Mouse (Mus musculus) thymus, postnatal 4 days (tissue): ENCODE results near the gene Smim4.

Experiments
- DNase-seq: peaks from one replicate; pipeline ENCODE4 v3.0.0; 2021

The Smim4 gene

DNA sequence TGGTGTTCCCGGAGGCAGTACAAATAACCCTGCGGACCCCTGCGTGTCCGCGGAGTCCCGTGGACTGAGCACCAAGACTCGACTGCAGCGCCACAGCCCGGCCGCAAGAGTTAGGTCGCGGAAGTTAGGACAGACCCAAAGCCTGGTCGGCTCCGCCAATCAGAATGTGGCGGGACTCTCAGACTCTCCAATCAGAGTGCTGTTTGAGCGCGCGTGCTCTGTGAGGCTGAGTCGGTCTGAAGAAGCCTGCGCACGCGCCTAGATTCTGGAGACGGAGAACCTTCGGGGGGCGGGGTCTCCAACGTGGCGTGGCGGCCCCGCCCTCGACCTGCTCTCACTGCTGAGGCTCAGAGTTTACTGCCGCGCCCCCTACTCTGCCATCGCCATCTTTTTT is at the start of gene Smim4:
TSS of gene Smim4 (minus strand) at position 131 of the 394 bp plus-strand sequence.
- DNase-seq = peak; percentile 99

DNA sequence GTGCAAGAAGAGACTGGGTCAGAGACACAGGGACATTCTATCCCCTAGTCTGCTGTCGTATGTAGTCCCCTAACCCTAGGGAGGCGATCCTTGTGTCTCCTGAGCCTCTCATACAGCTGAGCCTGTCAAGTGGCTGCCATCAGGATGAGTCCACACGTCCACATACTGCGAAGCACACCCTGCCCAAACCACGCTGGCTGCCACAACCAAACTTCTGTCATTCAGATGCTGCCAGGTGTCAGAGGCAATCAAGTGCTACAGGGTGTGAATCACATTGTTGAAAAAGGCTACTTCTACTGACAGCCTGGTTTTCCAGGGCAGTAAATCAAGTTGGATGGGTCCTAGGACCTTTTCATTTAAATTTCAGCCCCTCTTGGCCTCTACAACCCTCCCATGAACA is 49.0 kb upstream of the Smim4 start:
- no peak for DNase-seq

DNA sequence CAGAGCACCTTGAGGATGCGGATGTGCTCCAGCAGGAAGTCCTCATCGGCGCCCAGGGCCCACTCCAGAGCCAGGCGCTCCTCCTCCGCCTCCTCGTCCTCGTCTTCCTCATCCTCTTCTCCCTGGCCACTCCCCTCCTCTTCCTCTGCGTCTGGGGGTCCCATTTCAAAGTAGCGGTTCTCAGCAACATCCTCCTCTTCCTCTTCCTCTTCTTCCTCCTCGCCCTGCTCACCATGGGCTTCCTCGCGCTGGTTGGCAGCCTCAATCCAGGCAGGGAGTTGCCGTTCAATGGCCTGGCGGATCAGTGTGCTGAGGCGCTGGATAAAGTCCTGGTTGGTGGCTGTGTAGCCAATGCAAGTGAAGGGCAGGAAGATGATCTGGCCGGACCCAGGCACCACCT is 48.5 kb upstream of the Smim4 start:
- DNase-seq = no peak

DNA sequence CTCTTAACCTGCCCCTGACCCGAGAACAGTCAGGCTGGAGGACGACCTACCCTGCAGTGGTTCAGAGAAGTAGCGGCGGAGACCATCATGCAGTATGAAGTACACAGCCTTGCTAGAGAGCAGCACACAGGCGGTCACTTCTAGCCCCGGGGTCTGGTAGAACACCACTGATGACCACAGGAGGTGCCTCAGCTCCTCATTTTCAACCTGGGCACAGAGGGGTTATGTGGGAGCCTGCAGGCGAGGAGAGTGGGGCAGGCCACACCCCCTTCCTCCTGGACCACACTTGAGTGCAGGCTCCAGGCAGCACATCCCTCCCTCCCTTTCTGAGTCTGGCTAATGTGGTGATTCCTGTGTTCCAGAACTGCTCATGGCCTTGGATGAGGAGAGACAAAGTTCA is 44.8 kb upstream of the Smim4 start:
- no peak for DNase-seq

DNA sequence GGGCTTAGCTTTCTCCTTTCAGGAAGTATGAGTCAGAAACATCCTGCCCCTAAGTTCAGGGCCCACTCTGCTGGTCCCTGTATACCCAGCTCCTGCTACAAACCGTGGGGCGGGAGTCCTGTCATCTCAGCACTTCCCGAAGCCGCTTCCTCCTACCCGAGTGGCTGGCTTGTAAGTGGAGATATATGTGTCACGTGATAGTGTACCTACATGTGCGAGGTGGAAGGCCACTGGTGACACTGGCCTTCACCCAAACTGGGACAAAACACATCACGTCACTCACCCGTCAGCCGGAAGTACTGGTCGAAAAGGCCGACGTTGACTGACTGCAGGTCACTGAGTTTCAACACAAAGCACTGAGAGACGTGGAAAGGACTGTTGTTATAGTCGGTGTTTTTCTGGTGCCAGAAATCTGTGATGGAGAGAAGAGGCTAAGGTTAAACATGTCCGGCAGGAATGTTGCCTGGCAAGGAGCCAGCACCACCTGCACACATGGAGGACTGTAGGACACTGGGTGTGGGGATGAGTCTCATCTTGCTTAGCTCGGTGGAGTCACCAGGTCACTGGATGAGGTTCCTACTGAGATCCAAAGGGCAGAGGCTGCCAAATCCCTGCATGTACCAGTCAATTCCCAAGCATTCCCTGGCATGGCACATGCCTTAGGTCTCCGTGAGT is 44.2 kb upstream of the Smim4 start:
- no peak for DNase-seq

DNA sequence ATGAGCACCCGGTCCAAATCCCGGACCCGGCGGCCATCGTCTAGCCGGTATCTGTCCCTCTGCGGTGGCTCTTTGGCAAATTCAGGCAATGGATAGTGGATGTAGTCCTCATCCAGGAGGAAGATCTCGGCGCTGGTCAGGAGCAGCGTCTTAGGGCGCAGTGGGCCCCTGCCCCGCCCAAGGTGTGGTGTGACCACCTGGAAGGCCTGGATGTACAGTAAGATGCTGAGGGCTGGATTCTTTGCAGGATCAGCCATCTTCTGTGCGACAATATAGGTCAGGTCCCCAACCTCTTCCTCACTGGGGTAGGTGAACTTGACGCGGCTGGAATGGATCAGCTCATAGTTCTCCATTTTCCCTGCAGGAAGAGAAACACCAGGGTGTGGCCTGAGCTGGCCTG is 43.1 kb upstream of the Smim4 start:
- DNase-seq = no peak

DNA sequence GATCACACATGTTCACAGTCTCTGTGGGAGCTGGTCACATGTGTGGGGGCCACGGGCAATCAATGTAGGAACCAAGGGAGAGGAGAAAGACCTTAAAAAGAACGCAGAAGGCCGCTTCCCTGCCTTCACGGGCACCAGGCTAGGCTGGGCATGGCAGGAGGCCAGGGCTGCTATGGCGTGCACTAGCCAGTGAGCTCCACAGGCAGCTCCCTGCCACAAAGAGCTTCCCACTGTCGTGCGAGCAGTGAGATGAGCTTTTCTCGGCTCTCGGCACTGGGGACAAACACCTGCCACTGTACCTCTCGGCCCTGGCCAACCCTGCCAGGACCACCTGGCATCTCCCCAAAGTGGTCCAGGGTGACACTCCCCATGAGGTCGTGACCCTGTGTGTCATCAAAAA is 42.6 kb upstream of the Smim4 start:
- no peak for DNase-seq

DNA sequence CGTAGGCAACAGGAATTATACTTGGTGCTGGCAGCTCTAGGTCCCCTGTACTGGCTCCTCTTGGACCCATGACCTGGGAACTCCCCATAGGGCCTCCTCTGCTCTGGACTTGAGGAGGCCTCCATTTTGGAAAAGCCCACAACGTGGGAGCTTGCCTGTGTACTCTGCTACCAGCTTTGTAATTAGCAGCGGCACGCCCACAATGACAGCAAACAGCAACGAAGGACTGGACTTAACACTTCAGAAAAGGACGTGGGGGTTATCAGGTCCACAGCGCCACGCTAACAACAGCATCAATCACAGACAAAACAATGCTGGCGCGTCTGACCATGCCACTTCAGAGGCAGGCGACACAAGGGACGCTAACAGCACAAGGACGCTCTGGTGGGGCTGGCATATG is 42.2 kb upstream of the Smim4 start:
- no peak for DNase-seq

DNA sequence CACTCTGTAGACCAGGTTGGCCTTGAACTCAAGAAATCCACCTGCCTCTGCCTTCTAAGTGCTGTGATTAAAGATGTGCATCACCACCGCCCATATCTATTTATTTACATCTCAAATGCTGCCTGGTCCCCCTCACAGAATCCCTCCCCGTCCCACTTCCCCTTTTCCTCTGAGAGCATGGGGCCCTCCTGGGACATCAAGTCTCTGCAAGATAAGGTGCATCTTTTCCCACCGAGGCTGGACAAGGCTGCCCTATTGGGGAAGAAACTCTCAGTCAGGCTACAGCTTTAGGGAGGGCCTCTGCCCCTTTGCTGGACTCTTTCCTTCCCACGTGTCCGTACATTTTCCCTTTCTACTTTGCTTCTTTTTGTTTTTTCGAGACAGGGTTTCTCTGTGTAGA is 40.8 kb upstream of the Smim4 start:
- no peak for DNase-seq

DNA sequence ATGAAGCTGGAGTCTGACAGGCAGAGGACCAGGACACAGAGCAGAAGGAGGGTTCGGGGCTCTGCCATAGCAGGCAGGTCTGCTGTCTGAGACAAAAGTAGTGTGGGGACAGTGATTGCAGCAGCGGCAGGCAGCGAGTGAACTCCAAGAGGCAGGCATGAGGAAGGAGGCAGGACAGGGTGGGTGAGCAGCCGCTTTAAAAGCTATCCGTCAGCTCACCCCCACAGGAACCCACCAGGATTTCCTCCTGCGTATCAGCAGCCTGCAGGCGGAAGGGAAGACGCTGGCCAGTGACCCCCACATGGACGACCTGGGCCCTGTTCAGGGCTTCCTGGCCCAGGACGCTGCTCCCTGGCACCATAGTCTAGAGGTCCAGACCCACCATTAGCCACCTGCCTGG is 39.7 kb upstream of the Smim4 start, which contains the start of gene Stab1:
TSS of gene Stab1 (minus strand) at position 217 of the 400 bp plus-strand sequence.
- no peak for DNase-seq

DNA sequence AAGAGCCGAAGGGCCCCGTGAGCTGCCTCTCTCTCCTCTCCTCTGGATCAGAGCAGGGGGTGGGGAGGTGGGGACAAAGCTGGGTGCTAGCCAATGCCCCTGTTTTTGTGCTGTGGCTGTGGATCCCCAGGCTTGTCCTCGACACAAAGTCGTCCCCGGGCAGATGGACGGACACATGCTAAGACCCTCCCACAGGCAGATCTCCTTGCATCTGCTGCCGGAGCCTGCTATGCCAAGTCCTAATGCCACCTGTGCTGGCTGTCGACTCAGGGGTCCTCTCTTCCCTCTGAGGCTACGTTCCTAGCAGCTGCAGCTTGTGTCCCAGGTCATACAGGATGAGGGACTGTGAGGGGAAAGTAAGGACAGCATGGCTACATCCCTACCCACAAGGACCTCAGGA is 38.1 kb upstream of the Smim4 start:
- DNase-seq = no peak

DNA sequence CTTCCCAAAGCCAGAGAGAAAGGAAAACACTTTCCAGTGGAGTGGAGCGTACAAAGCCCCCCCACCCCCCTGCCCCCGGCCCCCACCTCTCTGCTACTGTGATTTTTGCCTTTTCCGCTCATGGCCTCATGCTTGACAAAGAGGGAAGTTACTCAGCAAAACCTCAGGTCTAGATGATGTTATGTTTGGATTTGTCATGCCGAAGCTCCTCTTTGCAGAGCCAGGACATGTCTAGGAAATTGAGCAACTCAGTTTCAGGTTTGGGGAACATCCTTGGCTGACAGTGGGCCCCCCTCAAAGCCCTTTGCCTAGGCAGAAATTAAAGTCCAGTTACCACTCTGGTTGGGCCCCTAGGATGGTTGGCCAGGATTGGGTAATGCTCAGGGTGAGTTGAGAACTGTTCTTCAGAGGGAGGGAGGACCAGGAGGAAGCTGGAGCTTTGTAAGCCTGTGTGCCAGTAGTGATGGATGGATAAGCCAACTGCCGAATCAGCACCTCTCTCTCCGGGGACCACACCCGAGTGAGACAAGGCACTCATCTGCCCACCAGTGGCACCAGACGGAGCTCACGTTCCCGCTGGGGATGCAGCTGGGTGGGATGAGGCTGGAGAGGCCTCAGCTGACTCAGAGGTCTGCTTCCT is 37.4 kb upstream of the Smim4 start:
- no peak for DNase-seq

DNA sequence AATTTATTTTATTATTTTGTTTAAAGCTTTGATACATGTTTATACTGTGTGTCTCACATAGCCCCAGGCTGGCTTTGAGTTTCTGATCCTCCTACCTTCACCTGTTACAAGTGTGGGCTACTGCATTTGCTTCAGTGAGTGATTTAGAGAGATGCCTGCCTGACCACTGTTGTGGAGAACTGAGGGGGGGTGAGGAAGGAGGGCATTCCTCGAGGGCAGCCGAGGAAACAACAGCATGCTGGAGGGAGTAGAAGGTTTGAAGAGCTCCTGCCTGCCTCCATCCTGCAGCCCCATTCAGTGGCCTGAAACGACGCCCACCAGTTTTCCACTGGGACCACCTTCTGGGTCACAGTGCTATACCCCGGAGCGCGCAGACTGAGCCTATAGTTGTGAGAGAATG is 36.7 kb upstream of the Smim4 start:
- no peak for DNase-seq

DNA sequence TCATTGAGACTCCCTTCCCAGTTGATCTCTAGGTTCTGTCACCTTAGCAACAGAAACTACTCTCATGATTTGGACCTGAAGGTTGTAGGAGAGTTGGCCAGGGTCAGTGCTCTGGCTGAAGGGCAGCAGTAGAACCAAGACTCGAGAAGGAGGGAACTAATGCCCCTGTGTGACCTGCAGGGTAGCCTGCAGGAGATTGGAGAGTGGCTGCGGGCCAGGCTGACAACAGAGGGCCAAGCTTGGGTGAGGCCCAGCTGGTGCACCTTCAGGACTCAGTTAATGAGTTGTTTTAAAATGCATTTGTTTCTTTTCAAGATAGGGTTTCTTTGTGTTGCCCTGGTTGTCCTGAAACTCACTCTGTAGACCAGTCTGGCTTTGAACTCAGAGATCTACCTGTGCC is 36.3 kb upstream of the Smim4 start:
- DNase-seq = no peak

DNA sequence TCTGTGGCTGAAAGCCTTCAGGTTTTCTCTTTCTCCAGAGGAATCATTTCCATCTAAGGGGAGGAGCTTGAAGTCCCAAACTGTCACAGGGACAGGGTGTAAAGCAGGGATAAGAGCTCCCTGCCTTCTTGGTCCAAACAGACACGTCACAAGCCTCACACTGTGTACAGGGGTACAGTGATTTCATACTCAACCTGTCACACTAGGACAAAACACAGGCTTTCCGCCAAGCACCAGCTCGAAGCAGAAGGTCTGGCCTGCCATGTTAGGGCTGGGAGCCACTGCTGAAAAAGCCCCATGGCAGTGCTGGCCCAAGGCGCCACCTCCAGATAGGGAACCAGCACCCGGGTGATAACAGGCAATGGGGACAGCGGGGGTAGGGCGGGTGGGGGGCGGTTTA is 35.3 kb upstream of the Smim4 start:
- no peak for DNase-seq

DNA sequence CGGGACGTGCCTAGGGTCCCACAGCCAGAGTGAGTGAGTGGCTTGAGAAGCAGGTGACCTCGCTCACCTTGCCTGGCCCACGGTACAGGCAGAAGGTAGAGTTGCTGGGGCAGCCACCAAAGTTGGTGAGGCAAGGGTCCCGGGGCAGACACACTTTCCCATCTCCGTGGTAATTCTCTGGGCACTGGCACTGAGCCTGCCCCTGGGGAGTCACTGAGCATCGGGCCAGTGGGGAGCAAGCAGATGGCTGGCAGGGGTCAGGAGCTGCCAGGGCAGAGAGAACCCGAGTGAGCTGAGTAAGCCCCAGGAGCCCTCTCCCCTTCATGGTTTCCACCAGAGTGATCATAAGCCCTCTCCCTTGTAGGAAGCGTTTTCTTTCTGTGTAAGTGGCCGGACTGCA is 32.9 kb upstream of the Smim4 start:
- DNase-seq = no peak

DNA sequence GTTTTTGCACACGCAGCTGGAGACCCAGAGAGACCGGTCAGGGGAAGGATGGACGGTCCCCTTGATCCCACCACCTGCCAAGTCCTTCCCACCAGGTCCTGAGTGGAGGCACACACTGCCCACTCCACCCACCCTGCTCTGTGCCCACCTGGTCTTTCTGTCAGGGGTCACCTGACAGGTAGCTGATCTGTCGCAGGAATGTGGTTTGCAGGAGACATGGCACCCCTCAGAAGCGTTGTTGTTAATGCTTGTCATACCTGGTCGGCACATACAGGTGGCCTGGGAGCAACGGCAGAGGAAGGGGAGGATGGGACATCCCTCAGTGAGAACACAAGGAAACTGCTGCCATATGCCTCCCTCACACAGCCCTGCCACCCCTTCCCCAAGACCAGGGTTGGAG is 32.4 kb upstream of the Smim4 start:
- DNase-seq = no peak

DNA sequence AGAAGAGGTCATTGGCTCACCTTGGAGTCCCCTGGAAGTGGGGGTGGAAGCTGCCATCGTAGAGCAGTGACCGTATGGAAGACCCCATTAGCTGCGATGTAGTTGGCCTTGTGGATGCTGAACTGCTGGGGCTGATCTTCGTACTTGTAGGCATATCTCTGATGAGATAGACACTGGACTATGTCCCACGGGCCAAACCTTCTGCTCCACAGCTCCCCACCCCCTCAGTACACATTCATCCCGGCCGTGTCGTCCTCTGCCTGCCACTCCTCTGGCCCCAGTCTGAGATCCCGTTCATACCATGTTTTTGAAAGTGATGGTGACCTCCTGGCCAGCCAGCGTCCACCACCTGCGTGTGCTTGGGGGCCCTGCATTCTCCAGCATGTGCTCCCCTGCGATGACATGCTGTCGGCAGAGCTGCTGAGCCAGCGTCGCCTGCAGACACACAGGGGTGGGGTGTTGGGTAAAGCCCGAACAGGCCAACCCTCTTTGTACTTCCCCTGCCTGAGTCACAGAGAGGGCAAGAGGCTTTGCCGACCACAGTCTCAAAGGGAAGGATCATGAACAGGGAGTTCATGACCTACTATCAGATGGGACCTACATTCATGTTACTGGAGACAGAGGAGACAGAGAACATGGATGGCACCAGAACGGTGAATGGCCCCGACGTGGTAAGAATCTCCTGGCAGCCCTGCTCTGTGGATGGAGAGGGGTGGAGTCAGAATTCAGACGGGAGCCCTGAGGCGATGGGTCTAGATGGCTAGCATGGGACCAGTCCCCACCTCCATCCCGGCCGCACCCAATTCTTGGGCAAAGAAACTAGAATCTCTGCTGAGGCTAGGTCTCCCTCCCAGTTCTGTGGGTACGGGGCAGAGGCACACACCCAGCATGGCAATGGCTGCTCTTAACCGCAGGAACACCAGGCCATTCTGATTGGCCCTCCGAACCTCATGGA is 31.7 kb upstream of the Smim4 start:
- no peak for DNase-seq

DNA sequence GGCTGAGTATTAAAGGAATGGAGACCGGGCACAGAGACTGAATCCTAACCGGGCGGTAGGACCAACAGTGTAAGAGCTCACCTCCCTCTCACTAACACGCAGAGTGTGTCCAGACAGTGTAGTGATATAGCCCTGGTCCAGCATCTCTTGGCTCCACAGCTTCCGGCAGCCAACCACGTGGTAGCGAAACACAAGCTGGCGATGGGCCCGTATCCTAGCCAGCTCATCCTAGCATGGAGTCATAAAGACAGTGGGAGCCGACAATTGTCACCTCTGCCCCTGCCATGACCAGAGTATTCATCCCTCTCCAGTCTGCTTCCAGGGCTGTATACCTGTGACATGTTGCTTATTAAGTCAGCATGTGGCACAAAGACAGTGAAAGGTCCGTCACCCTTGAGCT is 16.9 kb upstream of the Smim4 start:
- no peak for DNase-seq

DNA sequence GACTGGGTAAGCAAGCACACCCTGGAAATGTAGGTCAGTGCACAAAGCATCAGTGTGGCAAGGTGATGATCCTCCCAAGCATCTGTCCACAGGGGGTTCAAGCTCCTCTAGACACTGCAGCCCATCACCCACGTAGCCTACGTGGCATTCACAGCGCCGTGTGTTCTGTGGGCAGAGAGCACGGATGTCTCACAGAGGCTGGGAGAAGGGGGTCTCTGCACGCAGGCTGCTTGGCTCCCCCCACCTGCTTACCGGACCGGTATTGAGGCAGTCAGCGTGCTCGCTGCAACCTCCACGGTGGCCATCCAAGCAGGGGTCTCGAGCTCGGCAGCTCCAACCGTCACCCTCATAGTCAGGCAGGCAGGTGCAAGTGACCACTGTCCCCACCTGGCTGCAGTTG is 12.3 kb upstream of the Smim4 start:
- no peak for DNase-seq

DNA sequence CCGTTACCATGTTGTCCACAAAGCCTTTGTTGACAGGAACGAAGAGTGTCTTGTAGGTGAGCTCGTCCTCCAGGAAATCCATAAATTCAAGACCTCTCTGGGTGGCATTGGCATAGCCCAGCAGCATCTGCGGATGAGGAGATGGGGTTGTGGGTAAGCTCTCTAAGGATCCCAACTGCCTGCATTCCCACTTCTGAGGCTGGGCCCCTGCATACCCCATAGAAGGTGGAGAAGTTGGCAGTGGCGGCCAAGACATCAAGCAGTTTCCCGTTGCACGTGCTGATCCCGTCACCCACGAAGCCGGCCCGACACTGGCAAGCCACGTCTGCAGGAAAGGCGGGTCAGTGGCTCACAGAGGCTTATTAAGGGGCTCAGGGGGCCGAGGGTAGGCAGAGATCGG is 11.4 kb upstream of the Smim4 start:
- no peak for DNase-seq

DNA sequence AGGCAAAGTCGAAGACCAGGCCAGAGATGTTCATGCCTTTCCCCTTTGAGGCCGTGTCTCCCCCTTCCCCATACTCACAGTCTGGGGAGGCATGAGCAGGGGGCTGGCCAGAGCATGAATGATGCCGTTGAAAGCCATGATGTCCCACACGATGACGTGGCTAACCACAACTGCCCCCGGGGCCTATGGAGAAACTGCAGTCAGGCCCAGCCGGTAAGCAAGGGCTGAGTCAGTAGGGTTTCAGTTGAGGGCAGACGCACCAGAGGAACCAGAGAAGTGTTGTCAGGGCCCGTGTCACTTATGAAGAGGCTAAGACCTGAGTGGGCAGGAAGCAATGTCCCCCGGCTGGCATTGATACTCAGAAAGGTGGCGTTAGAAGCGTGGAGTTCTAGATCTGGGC is 10.9 kb upstream of the Smim4 start:
- DNase-seq = no peak

DNA sequence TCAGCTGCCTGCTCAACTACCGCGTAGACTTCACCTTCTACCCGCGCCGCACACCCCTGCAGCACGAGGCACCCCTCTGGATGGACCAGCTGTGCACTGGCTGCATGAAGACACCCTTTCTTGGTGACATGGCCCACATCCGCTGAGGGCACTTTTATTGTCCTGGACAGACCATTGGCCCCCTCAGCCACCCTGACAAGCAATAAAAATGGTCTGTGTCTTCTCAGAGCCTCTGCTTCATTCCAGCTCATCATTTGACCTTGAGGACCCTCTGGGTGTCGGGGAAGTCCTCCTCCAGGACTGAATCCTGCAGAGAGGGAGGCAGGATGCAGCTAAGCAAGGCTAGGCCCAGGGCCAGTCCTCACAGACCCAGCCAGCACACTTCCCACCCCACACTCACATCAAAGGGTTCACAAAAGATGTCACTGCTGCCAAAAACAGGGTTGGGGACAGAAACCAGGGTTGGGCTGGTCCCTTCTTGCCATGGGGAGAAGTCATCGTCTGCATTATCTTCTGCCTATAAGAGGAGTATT is 10.2 kb upstream of the Smim4 start:
- no peak for DNase-seq
